Mouse (Mus musculus): ENCODE measurements around the gene Fbxo34.
"Not testable (repeated sequence)": the region's sequence is repeated elsewhere in the genome, so short reads cannot be mapped to it uniquely, and the experiment has no call there.

The Fbxo34 gene

GRCm38 (mm10) chr14:47450121-47450520 is at the start of gene Fbxo34:
Fbxo34 (plus strand) TSS chr14:47450421.
- DNase-seq (ENCODE audit: low read depth), result not testable (repeated sequence)

- DNase-seq (ENCODE audit: low read depth), result no peak
Observed at GRCm38 (mm10) chr14:47402735-47403134, 47.5 kb upstream of the Fbxo34 start.

- DNase-seq (ENCODE audit: low read depth), result no peak
Observed at GRCm38 (mm10) chr14:47406000-47406399, 44.2 kb upstream of the Fbxo34 start.

GRCm38 (mm10) chr14:47417346-47417745 is 32.9 kb upstream of the Fbxo34 start:
- peak; percentile 57 for DNase-seq (ENCODE audit: low read depth)

GRCm38 (mm10) chr14:47417775-47418665 is 32.2 kb upstream of the Fbxo34 start, which contains the start of gene Dlgap5:
Dlgap5 (minus strand) TSS chr14:47418407.
- DNase-seq (ENCODE audit: low read depth), result peak; percentile 97

- no peak for DNase-seq (ENCODE audit: low read depth)
Observed at GRCm38 (mm10) chr14:47418666-47418991, 31.6 kb upstream of the Fbxo34 start.

GRCm38 (mm10) chr14:47419034-47419625 is 31.1 kb upstream of the Fbxo34 start:
- DNase-seq (ENCODE audit: low read depth), result no peak

GRCm38 (mm10) chr14:47419723-47420276 is 30.4 kb upstream of the Fbxo34 start:
- peak; percentile 54 for DNase-seq (ENCODE audit: low read depth)

- no peak for DNase-seq (ENCODE audit: low read depth)
Observed at GRCm38 (mm10) chr14:47421606-47422005, 28.6 kb upstream of the Fbxo34 start.

- DNase-seq (ENCODE audit: low read depth), result no peak
Observed at GRCm38 (mm10) chr14:47422466-47422865, 27.8 kb upstream of the Fbxo34 start.

GRCm38 (mm10) chr14:47432987-47433386 is 17.2 kb upstream of the Fbxo34 start:
- no peak for DNase-seq (ENCODE audit: low read depth)

- DNase-seq (ENCODE audit: low read depth), result no peak
Observed at GRCm38 (mm10) chr14:47438947-47439346, 11.3 kb upstream of the Fbxo34 start.

- peak; percentile 60 for DNase-seq (ENCODE audit: low read depth)
Observed at GRCm38 (mm10) chr14:47444907-47445306, 5.3 kb upstream of the Fbxo34 start.

GRCm38 (mm10) chr14:47445331-47446095 is 4.7 kb upstream of the Fbxo34 start:
- peak; percentile 21 for DNase-seq (ENCODE audit: low read depth)

- DNase-seq (ENCODE audit: low read depth), result peak; percentile 65
Observed at GRCm38 (mm10) chr14:47459556-47459955, 9.3 kb downstream of the Fbxo34 start.

- no peak for DNase-seq (ENCODE audit: low read depth)
Observed at GRCm38 (mm10) chr14:47461997-47462396, 11.8 kb downstream of the Fbxo34 start.

- no peak for DNase-seq (ENCODE audit: low read depth)
Observed at GRCm38 (mm10) chr14:47462453-47462852, 12.2 kb downstream of the Fbxo34 start.

GRCm38 (mm10) chr14:47462877-47463460 is 12.7 kb downstream of the Fbxo34 start:
- DNase-seq (ENCODE audit: low read depth), result no peak

GRCm38 (mm10) chr14:47464426-47464825 is 14.2 kb downstream of the Fbxo34 start:
- DNase-seq (ENCODE audit: low read depth), result no peak

- DNase-seq (ENCODE audit: low read depth), result no peak
Observed at GRCm38 (mm10) chr14:47465468-47466175, 15.4 kb downstream of the Fbxo34 start.

GRCm38 (mm10) chr14:47472359-47472742 is 22.1 kb downstream of the Fbxo34 start:
- peak; percentile 91 for DNase-seq (ENCODE audit: low read depth)
